Mouse (Mus musculus) hindbrain, postnatal 0 days (tissue): ENCODE data around the gene Usp46. TPM values are rescaled to one million over a fixed set of nuclear protein-coding genes. Genes with fewer than 3 reads are reported as not detected.

Experiments
- ATAC-seq: fragments of 200-750 bp; cut with Nextera tagmentation; 2 replicates; pipeline ENCODE4 v1.8.0; 2017; ENCODE audit warnings: mild to moderate bottlenecking, moderate TSS enrichment, moderate library complexity
- DNase-seq: peaks from one replicate; pipeline ENCODE4 v3.0.0-alpha.2; 2015; ENCODE audit warnings: low spot score
- H3K27ac ChIP-seq: fragments of 300-500 bp; sonication (generic); 2 replicates; pipeline ENCODE4 v1.5.1; 2014; ENCODE audit warnings: mild to moderate bottlenecking
- H3K27me3 ChIP-seq: fragments of 300-500 bp; sonication (generic); 2 replicates; pipeline ENCODE4 v1.6.1; 2014; ENCODE audit warnings: low read length, mixed read lengths; ENCODE audit not compliant: insufficient read depth
- H3K36me3 ChIP-seq: fragments of 300-500 bp; sonication (generic); 2 replicates; pipeline ENCODE4 v1.6.1; 2014; ENCODE audit warnings: low read length, mixed read lengths; ENCODE audit not compliant: insufficient read depth
- H3K4me1 ChIP-seq: fragments of 300-500 bp; sonication (generic); 2 replicates; pipeline ENCODE4 v1.6.1; 2014; ENCODE audit warnings: antibody characterized with exemption, low read length, mixed read lengths; ENCODE audit not compliant: insufficient read depth
- H3K4me2 ChIP-seq: fragments of 300-500 bp; sonication (generic); 2 replicates; pipeline ENCODE4 v1.6.1; 2014; ENCODE audit warnings: low read depth, mild to moderate bottlenecking, low read length, moderate library complexity, mixed read lengths
- H3K4me3 ChIP-seq: fragments of 300-500 bp; sonication (generic); 2 replicates; pipeline ENCODE4 v1.5.1; 2014; ENCODE audit warnings: low read length
- H3K9ac ChIP-seq: fragments of 300-500 bp; sonication (generic); replicated peaks from 2 replicates; pipeline ENCODE4 v1.6.1; 2014; ENCODE audit warnings: mild to moderate bottlenecking, low read length, moderate library complexity, mixed read lengths
- H3K9me3 ChIP-seq: fragments of 300-500 bp; sonication (generic); 2 replicates; pipeline ENCODE4 v1.6.1; 2016; ENCODE audit warnings: low read length, mixed read lengths
- CTCF ChIP-seq: IDR thresholded peaks from 2 replicates; pipeline ENCODE4 v1.5.1; 2016; ENCODE audit warnings: antibody characterized with exemption, control low read depth, low read depth
- WGBS: fragments of 180-500 bp; shearing (Covaris S2); extraction: QIAGEN DNeasy Blood & Tissue Kit; methylation state at CpG from one replicate; pipeline ENCODE4 v1.1.7; 2014; 5-methylcytosine and 5-hydroxymethylcytosine counted together
- polyA plus RNA-seq: library from polyadenylated mRNA; unstranded; fragments of >200 nt; fragmentation: Nextera tagmentation; extraction: Ambion mirVana; gene quantifications from 2 replicates; pipeline ENCODE4 v1.2.1, GENCODE M21; 2015
- total RNA-seq: library from RNA; depleted of rRNA; stranded (reverse); fragments of >200 nt; gene quantifications from 2 replicates; pipeline ENCODE4 v1.2.3, GENCODE M21; 2014; rRNA removed

The Usp46 gene
- total and polyA plus RNA-seq, 2 experiments from 2014 or later, result 39.1 to 65.4 TPM

GRCm38 (mm10) chr5:73955691-73956090 lies 112.5 kb downstream of the Usp46 start:
- H3K9ac ChIP-seq, result no peak overlapping the region
- H3K27me3 ChIP-seq, result no peaks in the 10 kb centered on the region
- TF ChIP-seq CTCF, result no peak
- H3K27ac ChIP-seq, result no peak overlapping the region
- H3K4me1 ChIP-seq, result 0 out of 2 replicates have a peak, but pooled peaks cover 4% of the 10 kb centered on the region
- H3K36me3 ChIP-seq, result no peaks in the 10 kb centered on the region
- no peak overlapping the region for H3K4me2 ChIP-seq
- no peak overlapping the region for H3K4me3 ChIP-seq
- H3K9me3 ChIP-seq, result no peaks in the 10 kb centered on the region
- ATAC-seq (no peak), DNase-seq (no peak)
- WGBS, result 84% methylated on average over 3 of the region's 3 CpGs

DNA sequence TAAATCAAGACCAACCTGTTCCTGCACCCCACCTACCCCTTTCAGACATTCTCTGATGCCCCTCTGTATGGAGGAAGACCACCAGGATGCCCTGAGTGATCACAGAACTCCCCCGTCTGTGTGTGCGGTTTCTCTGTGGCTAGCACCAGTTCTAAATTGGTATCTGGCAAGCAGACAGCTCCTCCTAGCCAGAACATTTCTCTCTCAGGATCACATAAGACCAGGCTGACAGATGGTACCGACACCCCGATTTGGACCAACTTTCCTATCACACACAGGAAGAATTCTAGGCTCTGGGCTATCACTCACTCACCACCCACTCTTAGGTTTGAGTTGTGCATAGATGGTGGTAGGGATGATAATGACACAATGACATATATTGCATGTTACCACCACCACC lies 113.2 kb downstream of the Usp46 start:
- Histone ChIP-seq H3K9ac (no peak overlapping the region), H3K9me3 (no peaks in the 10 kb centered on the region), H3K4me1 (0 out of 2 replicates have a peak, but pooled peaks cover 4% of the 10 kb centered on the region), H3K4me3 (no peak overlapping the region), H3K27me3 (no peaks in the 10 kb centered on the region), H3K36me3 (no peaks in the 10 kb centered on the region), H3K4me2 (no peak overlapping the region), H3K27ac (no peak overlapping the region)
- DNase-seq (no peak), ATAC-seq (no peak)
- TF ChIP-seq CTCF, result no peak
- whole genome bisulfite sequencing, result 84% methylated on average over 4 of the region's 4 CpGs

GRCm38 (mm10) chr5:73953066-73953614 lies 115.1 kb downstream of the Usp46 start:
- H3K4me2 ChIP-seq, result no peak overlapping the region
- 0 out of 2 replicates have a peak, but pooled peaks cover 4% of the 10 kb centered on the region for H3K4me1 ChIP-seq
- H3K4me3 ChIP-seq, result no peak overlapping the region
- no peak for ATAC-seq
- 81% methylated on average over 3 of the region's 3 CpGs for WGBS
- H3K9ac ChIP-seq, result no peak overlapping the region
- no peak overlapping the region for H3K27ac ChIP-seq
- no peaks in the 10 kb centered on the region for H3K9me3 ChIP-seq
- TF ChIP-seq CTCF, result no peak
- DNase-seq, result no peak
- no peaks in the 10 kb centered on the region for H3K36me3 ChIP-seq
- H3K27me3 ChIP-seq, result no peaks in the 10 kb centered on the region

GRCm38 (mm10) chr5:73951649-73952000 lies 116.6 kb downstream of the Usp46 start:
- H3K9ac ChIP-seq, result no peak overlapping the region
- no peak overlapping the region for H3K4me2 ChIP-seq
- H3K4me3 ChIP-seq, result no peak overlapping the region
- 0 out of 2 replicates have a peak overlapping the region, but pooled peaks have one; percentile 36 for H3K27ac ChIP-seq
- DNase-seq (no peak), ATAC-seq (0 out of 2 replicates have a peak, but pooled peaks have one; percentile 45)
- H3K27me3 ChIP-seq, result no peaks in the 10 kb centered on the region
- no peaks in the 10 kb centered on the region for H3K36me3 ChIP-seq
- H3K4me1 ChIP-seq, result 0 out of 2 replicates have a peak, but pooled peaks cover 4% of the 10 kb centered on the region
- H3K9me3 ChIP-seq, result no peaks in the 10 kb centered on the region
- no peak for TF ChIP-seq CTCF
- 25% methylated on average over 1 of the region's 1 CpGs for WGBS

- DNase-seq, result peak; percentile 54
- peak; percentile 18; the same call in 1 of the 2 replicates for TF ChIP-seq CTCF
- Histone ChIP-seq H3K27ac (peak overlapping the region; percentile 36; the same call in 1 of the 2 replicates), H3K4me2 (no peak overlapping the region), H3K9me3 (no peaks in the 10 kb centered on the region), H3K4me1 (0 out of 2 replicates have a peak, but pooled peaks cover 4% of the 10 kb centered on the region), H3K4me3 (no peak overlapping the region), H3K36me3 (no peaks in the 10 kb centered on the region), H3K27me3 (no peaks in the 10 kb centered on the region), H3K9ac (no peak overlapping the region)
- peak; percentile 53 for ATAC-seq
- 22% methylated on average over 16 of the region's 16 CpGs for WGBS
Observed at GRCm38 (mm10) chr5:73950809-73951648, 117.2 kb downstream of the Usp46 start.

Other genes with a start within 250 kb of the Usp46 start
- 5.9 and 7.2 TPM in 2 replicates for gene Rasl11b, start 126.9 kb upstream of the Usp46 start, total RNA-seq
- gene Rasl11b, start 126.9 kb upstream of the Usp46 start, polyA plus RNA-seq, result 16.7 and 17.1 TPM in 2 replicates